ENCODE assay signal across 9 mouse cellular contexts in the genomic region with DNA sequence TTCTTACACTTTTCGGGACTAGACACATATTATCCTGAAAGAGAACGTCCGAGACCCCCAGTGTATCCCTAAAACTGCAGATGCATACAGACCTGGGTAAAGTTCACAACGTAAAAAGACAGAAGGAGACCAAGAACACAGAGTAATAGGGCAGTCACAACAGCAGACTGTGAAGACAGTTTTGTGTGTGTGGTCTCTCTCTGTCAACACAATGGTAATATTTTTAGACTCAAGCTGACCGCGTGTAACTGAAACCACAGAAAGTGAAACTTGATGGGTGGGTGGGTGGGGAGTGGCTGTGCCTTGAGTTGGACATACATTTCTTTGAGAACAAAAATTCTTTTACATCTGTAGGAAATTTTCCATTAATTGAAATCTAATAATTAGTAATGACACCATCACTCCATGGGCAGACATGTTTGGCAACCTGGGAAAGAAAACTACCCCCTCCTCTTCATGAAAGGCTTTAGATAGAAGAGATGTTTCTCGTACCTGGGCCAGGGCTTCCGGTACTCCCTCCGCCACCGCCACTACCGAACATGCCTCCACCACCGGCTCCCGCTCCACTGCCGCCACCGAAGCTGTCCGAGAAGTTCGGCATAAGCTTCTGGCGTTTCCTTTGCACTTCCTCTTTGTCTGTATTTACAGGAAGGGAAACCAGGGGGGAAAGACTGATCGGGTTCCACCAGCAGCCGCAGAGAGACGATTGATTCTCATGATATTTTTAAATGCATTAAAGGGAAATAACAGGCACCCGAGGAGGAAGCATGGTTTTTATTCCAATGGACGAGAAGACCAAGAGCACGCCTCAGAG.
DNase-seq lines count a peak whose midpoint lies in the region; ATAC-seq and TF ChIP-seq lines count a peak whose summit lies in the region.
"Had no signal": no experiment of that assay in that cellular context is flagged by ENCODE, and none has a peak within 500 bp of the region (broad histone marks: within the 10 kb centered on the region; RNA-seq: fewer than 3 reads in every experiment).

No protein-coding gene starts in this region.

- no peaks in the 10 kb centered on the region for H3K27me3 ChIP-seq in intestine, embryonic 14.5 days (replicated peaks; ENCODE audit: control insufficient read depth, insufficient read depth, low read length)
- H3K27me3 ChIP-seq in intestine, embryonic 15.5 days (replicated peaks), result no peaks in the 10 kb centered on the region
- no peaks in the 10 kb centered on the region for H3K27me3 ChIP-seq in heart, embryonic 13.5 days (replicated peaks)
- no peaks in the 10 kb centered on the region for H3K27me3 ChIP-seq in lung, postnatal 0 days (replicated peaks; ENCODE audit: insufficient read depth, low read length)
- H3K27me3 ChIP-seq in stomach, embryonic 14.5 days (ENCODE audit: control insufficient read depth, insufficient read depth, low read length), result no peaks in the 10 kb centered on the region
- H3K27me3 ChIP-seq in forebrain, embryonic 14.5 days (replicated peaks; ENCODE audit: control insufficient read depth, insufficient read depth, low read length), result no peaks in the 10 kb centered on the region
- no peaks in the 10 kb centered on the region for H3K27me3 ChIP-seq in hindbrain, embryonic 10.5 days (ENCODE audit: insufficient read depth, poor library complexity, severe bottlenecking)

- 82% methylated on average over 24 of the region's 24 CpGs for WGBS in intestine, embryonic 14.5 days
- WGBS in intestine, embryonic 15.5 days, result 74% methylated on average over 24 of the region's 24 CpGs
- 64% methylated on average over 24 of the region's 24 CpGs for WGBS in heart, embryonic 13.5 days
- WGBS in lung, postnatal 0 days, result 59% methylated on average over 24 of the region's 24 CpGs
- 81% methylated on average over 24 of the region's 24 CpGs for WGBS in stomach, embryonic 14.5 days
- WGBS in forebrain, embryonic 14.5 days, result 94% methylated on average over 24 of the region's 24 CpGs
- WGBS in hindbrain, embryonic 10.5 days, result 92% methylated on average over 24 of the region's 24 CpGs

- H3K4me3 ChIP-seq in intestine, embryonic 14.5 days (ENCODE audit: low read depth, low read length), result no peak overlapping the region
- no peak overlapping the region for H3K4me3 ChIP-seq in intestine, embryonic 15.5 days (replicated peaks)
- H3K4me3 ChIP-seq in heart, embryonic 13.5 days, result peak overlapping the region; percentile 2; the same call in 1 of the 2 replicates
- H3K4me3 ChIP-seq in lung, postnatal 0 days (ENCODE audit: low read depth, low read length), result peak overlapping the region; percentile 15; the same call in 1 of the 2 replicates
- H3K4me3 ChIP-seq in stomach, embryonic 14.5 days (ENCODE audit: low read depth, low read length), result no peak overlapping the region
- no peak overlapping the region for H3K4me3 ChIP-seq in forebrain, embryonic 14.5 days (ENCODE audit: low read depth, low read length)
- H3K4me3 ChIP-seq in hindbrain, embryonic 10.5 days, result no peak overlapping the region

- no peak for DNase-seq in intestine, embryonic 14.5 days (ENCODE audit: low spot score)
- DNase-seq in lung, postnatal 0 days (ENCODE audit: low spot score), result peak; percentile 45
- no peak for DNase-seq in forebrain, embryonic 14.5 days (ENCODE audit: low spot score)
- no peak for DNase-seq in hindbrain, embryonic 10.5 days (ENCODE audit: low spot score)
- DNase-seq in retina, embryonic 14.5 days (ENCODE audit: low spot score), result no peak
- DNase-seq: cerebellum, postnatal 14 days had no signal

- H3K27ac ChIP-seq in intestine, embryonic 14.5 days (ENCODE audit: low read depth), result peak overlapping the region; percentile 28; the same call in 1 of the 2 replicates
- H3K27ac ChIP-seq in intestine, embryonic 15.5 days, result no peak overlapping the region
- peak overlapping the region; percentile 77 for H3K27ac ChIP-seq in heart, embryonic 13.5 days (replicated peaks)
- H3K27ac ChIP-seq in lung, postnatal 0 days (ENCODE audit: low read length), result 0 out of 2 replicates have a peak overlapping the region, but pooled peaks have one; percentile 54
- H3K27ac ChIP-seq in stomach, embryonic 14.5 days (ENCODE audit: low read length), result peak overlapping the region; percentile 27; the same call in 1 of the 2 replicates
- no peak overlapping the region for H3K27ac ChIP-seq in forebrain, embryonic 14.5 days (ENCODE audit: low read depth, low read length)
- H3K27ac ChIP-seq in hindbrain, embryonic 10.5 days, result no peak overlapping the region

- peaks cover 66% of the 10 kb centered on the region for H3K36me3 ChIP-seq in intestine, embryonic 14.5 days (ENCODE audit: control insufficient read depth, insufficient read depth, low read length)
- peaks cover 12% of the 10 kb centered on the region for H3K36me3 ChIP-seq in intestine, embryonic 15.5 days
- peaks cover 90% of the 10 kb centered on the region for H3K36me3 ChIP-seq in heart, embryonic 13.5 days
- H3K36me3 ChIP-seq in lung, postnatal 0 days (ENCODE audit: insufficient read depth, low read length), result peaks cover 25% of the 10 kb centered on the region
- H3K36me3 ChIP-seq in stomach, embryonic 14.5 days (ENCODE audit: control insufficient read depth, insufficient read depth, low read length), result peaks cover 54% of the 10 kb centered on the region
- H3K36me3 ChIP-seq in forebrain, embryonic 14.5 days (ENCODE audit: control insufficient read depth, insufficient read depth, low read length), result peaks cover 18% of the 10 kb centered on the region; the same call in 1 of the 2 replicates
- H3K36me3 ChIP-seq in hindbrain, embryonic 10.5 days, result peaks cover 67% of the 10 kb centered on the region

- no peak for TF ChIP-seq EP300 in lung, postnatal 0 days (IDR thresholded peaks at IDR 0.05)

- no peak overlapping the region for H3K9ac ChIP-seq in intestine, embryonic 14.5 days (ENCODE audit: low read length)
- H3K9ac ChIP-seq in intestine, embryonic 15.5 days, result no peak overlapping the region
- H3K9ac ChIP-seq in heart, embryonic 13.5 days, result 0 out of 2 replicates have a peak overlapping the region, but pooled peaks have one; percentile 2
- H3K9ac ChIP-seq in lung, postnatal 0 days (replicated peaks; ENCODE audit: low read depth), result no peak overlapping the region
- no peak overlapping the region for H3K9ac ChIP-seq in stomach, embryonic 14.5 days (replicated peaks; ENCODE audit: low read depth, low read length)
- no peak overlapping the region for H3K9ac ChIP-seq in forebrain, embryonic 14.5 days (ENCODE audit: low read length)

- TF ChIP-seq CTCF in lung, postnatal 0 days (IDR thresholded peaks at IDR 0.05), result no peak

- peaks cover 15% of the 10 kb centered on the region for H3K4me1 ChIP-seq in intestine, embryonic 14.5 days (replicated peaks; ENCODE audit: control insufficient read depth, insufficient read depth, low read length)
- H3K4me1 ChIP-seq in intestine, embryonic 15.5 days (replicated peaks), result peaks cover 6% of the 10 kb centered on the region
- peaks cover 57% of the 10 kb centered on the region for H3K4me1 ChIP-seq in heart, embryonic 13.5 days
- H3K4me1 ChIP-seq in lung, postnatal 0 days (ENCODE audit: insufficient read depth, low read depth, low read length), result 0 out of 2 replicates have a peak, but pooled peaks cover 2% of the 10 kb centered on the region
- H3K4me1 ChIP-seq in stomach, embryonic 14.5 days (ENCODE audit: control insufficient read depth, insufficient read depth, low read length), result 0 out of 2 replicates have a peak, but pooled peaks cover 13% of the 10 kb centered on the region
- no peaks in the 10 kb centered on the region for H3K4me1 ChIP-seq in forebrain, embryonic 14.5 days (ENCODE audit: control insufficient read depth, insufficient read depth, low read length)
- no peaks in the 10 kb centered on the region for H3K4me1 ChIP-seq in hindbrain, embryonic 10.5 days (replicated peaks)

- no peak for ATAC-seq in intestine, embryonic 14.5 days (replicated peaks; ENCODE audit: low FRiP score, low TSS enrichment, low read depth)
- ATAC-seq in intestine, embryonic 15.5 days, result no peak
- ATAC-seq in heart, embryonic 13.5 days (ENCODE audit: extremely low read depth, insufficient number of reproducible peaks, low FRiP score, low TSS enrichment), result no peak
- peak; percentile 37; the same call in 1 of the 2 replicates for ATAC-seq in lung, postnatal 0 days
- ATAC-seq in stomach, embryonic 14.5 days (ENCODE audit: insufficient number of reproducible peaks, insufficient read depth, low FRiP score, low read depth), result no peak
- ATAC-seq in forebrain, embryonic 14.5 days, result no peak

- H3K9me3 ChIP-seq in intestine, embryonic 14.5 days (ENCODE audit: control insufficient read depth, low read length), result no peaks in the 10 kb centered on the region
- no peaks in the 10 kb centered on the region for H3K9me3 ChIP-seq in intestine, embryonic 15.5 days
- no peaks in the 10 kb centered on the region for H3K9me3 ChIP-seq in heart, embryonic 13.5 days
- H3K9me3 ChIP-seq in lung, postnatal 0 days (ENCODE audit: low read length), result no peaks in the 10 kb centered on the region
- no peaks in the 10 kb centered on the region for H3K9me3 ChIP-seq in stomach, embryonic 14.5 days (ENCODE audit: control insufficient read depth, low read depth, low read length)
- no peaks in the 10 kb centered on the region for H3K9me3 ChIP-seq in forebrain, embryonic 14.5 days (replicated peaks; ENCODE audit: control insufficient read depth, low read length)
- H3K9me3 ChIP-seq in hindbrain, embryonic 10.5 days, result no peaks in the 10 kb centered on the region

- H3K4me2 ChIP-seq in intestine, embryonic 14.5 days (ENCODE audit: low read length), result no peak overlapping the region
- H3K4me2 ChIP-seq in intestine, embryonic 15.5 days (replicated peaks), result no peak overlapping the region
- peak overlapping the region; percentile 41 for H3K4me2 ChIP-seq in heart, embryonic 13.5 days
- peak overlapping the region; percentile 45 for H3K4me2 ChIP-seq in lung, postnatal 0 days (replicated peaks; ENCODE audit: low read depth, low read length)
- no peak overlapping the region for H3K4me2 ChIP-seq in stomach, embryonic 14.5 days (replicated peaks; ENCODE audit: low read depth, low read length)
- H3K4me2 ChIP-seq in forebrain, embryonic 14.5 days (ENCODE audit: low read length), result no peak overlapping the region

Comparison
In these comparisons a context has a peak if more than half of its experiments do, and no peak if none do; other contexts are left out.
1. H3K27ac ChIP-seq: peak in intestine, embryonic 14.5 days (single experiment), heart, embryonic 13.5 days (single experiment), lung, postnatal 0 days (single experiment) and stomach, embryonic 14.5 days (single experiment); none in intestine, embryonic 15.5 days (single experiment), forebrain, embryonic 14.5 days (single experiment) and hindbrain, embryonic 10.5 days (single experiment).
2. H3K4me2 ChIP-seq: peak in heart, embryonic 13.5 days (single experiment) and lung, postnatal 0 days (single experiment); none in intestine, embryonic 14.5 days (single experiment), intestine, embryonic 15.5 days (single experiment), stomach, embryonic 14.5 days (single experiment) and forebrain, embryonic 14.5 days (single experiment).
3. H3K4me3 ChIP-seq: peak in heart, embryonic 13.5 days (single experiment) and lung, postnatal 0 days (single experiment); none in intestine, embryonic 14.5 days (single experiment), intestine, embryonic 15.5 days (single experiment), stomach, embryonic 14.5 days (single experiment), forebrain, embryonic 14.5 days (single experiment) and hindbrain, embryonic 10.5 days (single experiment).